Mouse (Mus musculus): ENCODE results near the gene H2-Eb1. TPM values are rescaled to one million over a fixed set of nuclear protein-coding genes. Genes with fewer than 3 reads are reported as not detected.
A peak's percentile ranks its signal among the peaks of the same experiment; 100 is the strongest.

Gene H2-Eb1
- polyA plus RNA-seq (2015; fragmentation: Nextera tagmentation; extraction: Ambion mirVana) = 6.9 and 7.4 TPM in 2 replicates

DNA sequence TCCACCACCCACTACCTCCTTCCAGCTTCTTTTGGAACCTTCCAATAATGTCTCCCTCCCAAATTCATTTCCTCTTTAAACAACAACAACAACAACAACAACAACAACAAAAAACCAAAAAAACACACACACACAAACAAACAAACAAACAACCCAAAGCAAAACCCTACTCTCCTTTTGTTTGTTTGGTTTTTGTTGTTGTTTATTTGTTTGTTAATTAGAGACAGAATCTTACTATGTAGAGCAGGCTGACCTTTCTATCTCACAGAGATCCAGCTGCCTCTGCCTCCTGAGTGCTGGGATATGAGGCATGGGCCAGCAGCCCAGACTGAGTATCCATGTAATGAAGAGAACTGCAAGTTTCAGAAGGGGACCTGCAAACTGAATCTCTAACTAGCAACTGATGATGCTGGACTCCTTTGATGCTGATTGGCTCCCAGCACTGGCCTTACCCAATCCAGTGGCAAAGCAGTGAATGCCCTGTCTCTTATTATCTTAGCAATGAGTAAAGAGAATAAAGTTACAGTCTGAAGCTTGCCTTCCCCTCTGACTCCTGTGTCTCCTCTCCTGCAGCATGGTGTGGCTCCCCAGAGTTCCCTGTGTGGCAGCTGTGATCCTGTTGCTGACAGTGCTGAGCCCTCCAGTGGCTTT, at the start of gene H2-Eb1:
Gene H2-Eb1 (plus strand): TSS at position 488 of the 651 bp plus-strand sequence.
- H3K4me1 ChIP-seq (replicated peaks) = 0 out of 2 replicates have a peak, but pooled peaks cover 2% of the 10 kb centered on the region
- no peak within 1 kb of the TSS for H3K4me2 ChIP-seq (replicated peaks)
- no peak within 1 kb of the TSS for H3K27ac ChIP-seq
- no peak within 1 kb of the TSS for H3K9ac ChIP-seq
- H3K36me3 ChIP-seq = no peaks in the 10 kb centered on the region
- ATAC-seq = peak; percentile 66
- H3K27me3 ChIP-seq (replicated peaks) = no peaks in the 10 kb centered on the region
- H3K9me3 ChIP-seq = no peaks in the 10 kb centered on the region
- H3K4me3 ChIP-seq (replicated peaks) = no peak within 1 kb of the TSS

DNA sequence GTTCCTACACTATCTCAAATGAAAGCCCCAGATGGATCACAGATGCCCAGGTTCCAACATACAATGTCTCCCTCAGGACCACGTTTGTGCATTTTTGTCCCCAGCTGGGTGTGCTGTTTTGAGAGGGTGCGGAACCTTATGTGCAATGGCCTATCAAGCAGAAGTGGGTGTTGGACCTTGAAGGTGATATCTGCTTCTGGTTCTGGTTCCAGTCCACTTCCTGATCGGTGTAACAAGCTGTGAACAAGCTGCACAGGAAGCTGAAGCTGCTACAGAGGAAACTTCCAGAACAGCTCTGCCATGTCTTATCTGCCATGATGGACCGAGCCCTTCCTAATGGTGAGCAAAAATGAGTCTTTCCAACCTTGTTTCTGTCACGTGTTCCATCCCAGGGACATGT, 49.2 kb upstream of the H2-Eb1 start:
- Histone ChIP-seq H3K4me2 (replicated peaks) (no peak overlapping the region), H3K4me1 (replicated peaks) (no peaks in the 10 kb centered on the region), H3K27me3 (replicated peaks) (no peaks in the 10 kb centered on the region; the same call in 1 of the 2 replicates), H3K27ac (no peak overlapping the region), H3K9me3 (no peaks in the 10 kb centered on the region), H3K4me3 (replicated peaks) (no peak overlapping the region), H3K36me3 (no peaks in the 10 kb centered on the region), H3K9ac (no peak overlapping the region)
- 81% methylated on average over 5 of the region's 5 CpGs for WGBS
- ATAC-seq = no peak

DNA sequence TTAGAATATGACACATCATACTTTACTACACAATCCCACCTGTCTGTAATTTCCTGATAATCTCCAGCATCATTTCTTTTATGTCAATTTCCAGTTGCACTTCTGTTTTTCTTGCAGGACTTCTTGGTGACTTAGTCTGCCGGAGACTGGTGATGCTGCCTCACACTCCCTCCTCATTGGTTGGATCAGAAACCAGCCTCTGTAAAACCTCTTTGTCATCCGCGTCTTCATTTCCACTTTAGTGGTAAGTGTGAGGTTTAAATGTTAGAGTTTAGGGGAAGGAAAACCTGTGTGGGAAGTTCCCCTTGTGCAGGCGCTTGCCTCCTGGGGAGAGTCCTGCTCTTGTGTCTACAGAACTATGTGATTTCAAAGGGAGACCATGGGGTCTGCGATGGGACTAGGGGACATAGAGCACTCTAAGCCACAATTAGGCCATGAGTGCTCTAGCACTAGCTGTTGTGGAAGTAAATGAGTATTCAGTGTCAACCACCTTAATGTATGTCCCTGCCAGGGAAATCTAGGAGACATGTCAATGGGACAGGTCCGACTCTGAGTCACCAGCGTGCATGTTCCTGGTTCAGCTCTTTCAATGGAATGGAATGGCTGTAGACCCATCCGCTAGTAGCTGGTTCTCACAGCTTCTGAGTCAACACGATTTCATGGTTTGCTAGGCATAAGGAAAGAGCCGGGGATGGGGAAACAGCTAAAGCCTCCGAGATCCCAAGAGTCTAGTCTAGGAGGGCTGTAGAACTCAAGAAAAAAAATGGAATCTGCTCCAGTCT, 47.9 kb upstream of the H2-Eb1 start, which contains the start of gene H2-Ab1:
Gene H2-Ab1 (plus strand): TSS at position 96 of the 782 bp plus-strand sequence.
- H3K4me1 ChIP-seq (replicated peaks) = no peaks in the 10 kb centered on the region
- H3K36me3 ChIP-seq = no peaks in the 10 kb centered on the region
- H3K9ac ChIP-seq = no peak within 1 kb of the TSS
- no peaks in the 10 kb centered on the region for H3K9me3 ChIP-seq
- H3K4me3 ChIP-seq (replicated peaks) = no peak within 1 kb of the TSS
- WGBS = 73% methylated on average over 11 of the region's 11 CpGs
- H3K4me2 ChIP-seq (replicated peaks) = no peak within 1 kb of the TSS
- H3K27me3 ChIP-seq (replicated peaks) = no peaks in the 10 kb centered on the region; the same call in 1 of the 2 replicates
- H3K27ac ChIP-seq = no peak within 1 kb of the TSS
- ATAC-seq = no peak

DNA sequence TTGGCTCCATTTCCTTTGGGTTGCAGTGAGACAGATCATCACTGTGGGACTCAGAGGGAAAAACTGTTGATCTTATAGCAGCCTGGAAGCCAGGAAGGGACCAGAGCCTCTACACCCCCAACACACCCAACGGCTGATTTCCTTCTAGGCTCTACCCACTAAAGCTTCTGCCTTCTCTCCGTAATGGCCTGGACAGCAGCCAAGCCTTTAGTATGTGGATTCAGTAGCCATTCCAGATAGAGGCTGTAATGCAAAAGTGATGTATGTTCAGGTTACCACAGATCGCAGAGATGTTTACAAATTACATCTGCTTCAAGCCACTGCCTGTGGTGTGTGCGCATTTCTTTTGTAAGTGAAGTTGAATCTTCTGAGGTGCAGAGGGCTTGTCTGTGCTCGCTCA, 45.1 kb upstream of the H2-Eb1 start:
- Histone ChIP-seq H3K27me3 (replicated peaks) (peaks cover 13% of the 10 kb centered on the region), H3K4me1 (replicated peaks) (peaks cover 18% of the 10 kb centered on the region), H3K9ac (no peak overlapping the region), H3K4me2 (replicated peaks) (no peak overlapping the region), H3K9me3 (no peaks in the 10 kb centered on the region), H3K4me3 (replicated peaks) (no peak overlapping the region), H3K36me3 (no peaks in the 10 kb centered on the region), H3K27ac (no peak overlapping the region)
- ATAC-seq = no peak
- WGBS = 44% methylated on average over 5 of the region's 5 CpGs

DNA sequence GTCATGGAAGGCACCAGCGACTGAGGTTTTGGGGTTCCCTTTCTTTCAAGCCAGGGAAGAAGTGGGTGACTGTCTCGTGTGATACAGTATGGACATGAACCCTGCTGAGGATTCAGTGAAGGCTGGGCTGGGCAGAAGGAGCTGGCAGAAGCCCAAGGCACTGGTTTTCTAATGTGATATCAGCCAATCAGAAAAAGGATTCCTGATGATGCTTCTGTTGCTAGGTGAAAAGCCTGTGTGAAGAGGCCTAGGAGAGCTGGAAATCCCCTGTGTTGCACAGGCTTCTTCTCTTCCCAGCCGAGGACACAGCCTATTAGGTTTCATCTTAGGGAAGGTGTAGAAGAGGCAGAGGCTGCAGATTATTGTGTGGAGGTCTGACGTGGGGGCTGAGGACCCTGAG, 44.2 kb upstream of the H2-Eb1 start:
- peak; percentile 53; the same call in 1 of the 2 replicates for ATAC-seq
- H3K9ac ChIP-seq = no peak overlapping the region
- 22% methylated on average over 4 of the region's 4 CpGs for WGBS
- H3K27me3 ChIP-seq (replicated peaks) = peaks cover 13% of the 10 kb centered on the region
- no peak overlapping the region for H3K27ac ChIP-seq
- H3K4me1 ChIP-seq (replicated peaks) = peaks cover 18% of the 10 kb centered on the region
- H3K9me3 ChIP-seq = no peaks in the 10 kb centered on the region
- no peak overlapping the region for H3K4me3 ChIP-seq (replicated peaks)
- no peaks in the 10 kb centered on the region for H3K36me3 ChIP-seq
- no peak overlapping the region for H3K4me2 ChIP-seq (replicated peaks)

DNA sequence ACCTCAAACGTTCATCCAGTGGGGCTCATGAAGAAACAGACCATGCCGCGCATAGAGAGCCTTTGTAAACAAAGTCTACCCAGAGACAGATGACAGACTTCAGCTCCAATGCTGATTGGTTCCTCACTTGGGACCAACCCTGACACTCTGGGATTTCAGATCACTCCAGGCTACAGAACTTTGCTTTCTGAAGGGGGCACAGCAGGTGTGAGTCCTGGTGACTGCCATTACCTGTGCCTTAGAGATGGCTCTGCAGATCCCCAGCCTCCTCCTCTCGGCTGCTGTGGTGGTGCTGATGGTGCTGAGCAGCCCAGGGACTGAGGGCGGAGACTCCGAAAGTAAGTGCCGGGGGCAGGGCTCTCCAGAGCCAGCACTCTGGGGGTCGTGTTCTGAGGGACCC, 42.6 kb upstream of the H2-Eb1 start:
- H3K4me2 ChIP-seq (replicated peaks) = peak overlapping the region; percentile 98
- no peaks in the 10 kb centered on the region for H3K9me3 ChIP-seq
- WGBS = 1% methylated on average over 8 of the region's 8 CpGs
- peak overlapping the region; percentile 26; the same call in 1 of the 2 replicates for H3K9ac ChIP-seq
- peak overlapping the region; percentile 54 for H3K4me3 ChIP-seq (replicated peaks)
- peaks cover 13% of the 10 kb centered on the region for H3K27me3 ChIP-seq (replicated peaks)
- H3K4me1 ChIP-seq (replicated peaks) = peaks cover 18% of the 10 kb centered on the region
- H3K27ac ChIP-seq = no peak overlapping the region
- H3K36me3 ChIP-seq = no peaks in the 10 kb centered on the region
- ATAC-seq = peak; percentile 84

DNA sequence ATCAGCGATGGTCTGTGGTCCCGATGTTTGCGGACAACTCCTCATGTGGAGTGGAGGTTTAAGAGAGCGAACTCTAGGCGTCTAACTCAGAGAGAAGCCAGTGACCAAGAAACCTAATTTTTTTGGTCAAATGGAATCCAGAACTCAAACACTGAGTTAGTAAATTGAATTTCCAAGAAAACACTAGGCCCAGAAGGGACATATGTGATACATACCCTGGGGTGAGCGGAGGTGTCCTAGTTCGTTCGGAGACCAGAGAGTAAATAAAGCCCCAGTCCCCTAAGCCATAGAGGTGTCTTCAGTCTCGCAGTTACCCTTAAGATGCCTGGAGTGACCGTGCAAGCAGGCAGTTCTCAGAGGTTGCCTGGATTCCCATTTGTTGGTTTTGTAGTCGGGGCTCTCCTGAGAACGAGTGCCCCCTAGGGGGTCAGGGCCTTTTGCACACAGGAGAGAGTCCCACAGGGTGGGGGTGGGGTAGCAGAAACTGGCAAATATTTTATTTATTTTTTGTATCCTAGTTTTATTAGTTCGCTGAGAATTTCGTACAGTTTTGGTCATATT, 41.8 kb upstream of the H2-Eb1 start:
- Histone ChIP-seq H3K27ac (no peak overlapping the region), H3K4me2 (replicated peaks) (peak overlapping the region; percentile 98), H3K4me3 (replicated peaks) (peak overlapping the region; percentile 54), H3K36me3 (no peaks in the 10 kb centered on the region), H3K4me1 (replicated peaks) (peaks cover 18% of the 10 kb centered on the region), H3K9me3 (no peaks in the 10 kb centered on the region), H3K27me3 (replicated peaks) (peaks cover 13% of the 10 kb centered on the region), H3K9ac (no peak overlapping the region)
- WGBS = 7% methylated on average over 14 of the region's 14 CpGs
- no peak for ATAC-seq

DNA sequence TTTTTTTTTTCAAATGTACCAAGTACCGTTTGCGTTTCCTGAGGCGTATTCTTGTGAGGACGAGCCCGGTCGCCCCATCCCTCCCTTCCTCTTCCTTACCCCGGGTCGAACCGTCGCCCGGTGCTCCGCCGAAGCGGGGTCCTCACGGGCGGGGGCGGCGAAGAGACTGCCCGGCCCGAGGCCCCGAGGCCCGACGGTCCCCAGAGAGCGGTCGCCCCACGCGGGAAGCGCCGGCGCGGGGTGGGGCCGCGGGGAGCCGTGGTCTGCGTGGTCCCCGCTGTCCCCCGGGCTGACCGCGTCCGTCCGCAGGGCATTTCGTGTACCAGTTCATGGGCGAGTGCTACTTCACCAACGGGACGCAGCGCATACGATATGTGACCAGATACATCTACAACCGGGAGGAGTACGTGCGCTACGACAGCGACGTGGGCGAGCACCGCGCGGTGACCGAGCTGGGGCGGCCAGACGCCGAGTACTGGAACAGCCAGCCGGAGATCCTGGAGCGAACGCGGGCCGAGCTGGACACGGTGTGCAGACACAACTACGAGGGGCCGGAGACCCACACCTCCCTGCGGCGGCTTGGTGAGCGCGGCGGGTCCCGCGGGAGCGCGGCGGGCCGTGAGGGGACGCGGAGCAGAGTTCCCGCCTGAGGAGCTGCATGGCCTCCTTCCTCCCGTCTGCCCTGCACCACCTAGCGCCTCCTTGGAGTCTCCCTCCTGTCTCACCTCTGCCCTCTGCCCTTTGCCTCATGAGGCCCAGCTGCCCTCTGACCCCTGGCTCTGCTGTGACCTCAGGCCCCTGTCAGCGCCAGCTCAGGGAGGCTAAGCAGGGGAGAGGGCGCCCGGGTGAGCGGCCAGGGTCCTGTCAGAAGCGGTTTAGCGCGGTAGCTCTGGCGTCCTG, 41.0 kb upstream of the H2-Eb1 start:
- Histone ChIP-seq H3K36me3 (no peaks in the 10 kb centered on the region), H3K27ac (no peak overlapping the region), H3K27me3 (replicated peaks) (peaks cover 13% of the 10 kb centered on the region; the same call in 1 of the 2 replicates), H3K9me3 (no peaks in the 10 kb centered on the region), H3K4me1 (replicated peaks) (peaks cover 18% of the 10 kb centered on the region), H3K4me2 (replicated peaks) (peak overlapping the region; percentile 98), H3K9ac (peak overlapping the region; percentile 61), H3K4me3 (replicated peaks) (peak overlapping the region; percentile 54)
- ATAC-seq = peak; percentile 58
- 1% methylated on average over 92 of the region's 93 CpGs for WGBS

DNA sequence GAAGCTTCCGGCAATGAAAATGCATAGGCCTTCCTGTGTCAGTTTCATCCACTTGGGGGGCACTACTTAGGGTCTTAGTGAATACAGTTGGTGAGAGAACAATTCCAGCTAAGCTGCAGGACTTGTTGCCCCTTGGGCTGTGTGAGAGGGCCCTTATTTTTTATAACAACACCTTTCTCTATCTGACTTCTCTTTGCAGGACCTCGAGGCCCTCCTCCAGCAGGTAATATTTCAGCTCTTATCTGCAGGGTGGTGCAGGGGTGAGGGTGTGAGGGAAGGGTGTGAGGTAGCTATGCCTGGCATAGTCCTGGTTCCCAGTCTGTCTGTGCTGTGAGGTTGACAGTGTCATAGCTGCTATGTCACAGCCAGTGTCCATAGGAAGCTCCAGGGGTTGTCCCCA, 37.4 kb upstream of the H2-Eb1 start:
- no peak overlapping the region for H3K27ac ChIP-seq
- peaks cover 14% of the 10 kb centered on the region for H3K4me1 ChIP-seq (replicated peaks)
- H3K4me3 ChIP-seq (replicated peaks) = no peak overlapping the region
- no peak overlapping the region for H3K9ac ChIP-seq
- WGBS = 75% methylated on average over 2 of the region's 2 CpGs
- ATAC-seq = no peak
- H3K4me2 ChIP-seq (replicated peaks) = no peak overlapping the region
- no peaks in the 10 kb centered on the region for H3K9me3 ChIP-seq
- H3K36me3 ChIP-seq = no peaks in the 10 kb centered on the region
- peaks cover 11% of the 10 kb centered on the region; the same call in 1 of the 2 replicates for H3K27me3 ChIP-seq (replicated peaks)

DNA sequence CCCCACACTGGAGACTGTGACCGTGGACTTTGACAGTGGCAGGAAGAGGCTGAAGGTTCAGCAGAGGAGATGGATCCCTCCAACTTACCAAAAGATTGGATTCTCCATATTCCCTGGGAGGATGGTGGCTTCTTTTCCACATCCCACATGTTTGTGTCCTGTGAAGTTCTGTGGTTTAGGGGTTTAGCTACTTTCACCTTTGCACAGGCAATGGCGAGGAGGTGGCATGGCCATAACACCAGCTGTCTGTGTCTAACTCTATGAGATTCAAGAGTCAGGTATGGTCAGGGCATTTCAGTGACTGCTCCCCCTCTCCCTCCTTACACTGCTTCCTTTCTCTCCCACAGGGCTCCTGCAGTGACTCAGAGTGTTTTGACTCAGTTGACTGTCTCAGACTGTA, 36.9 kb upstream of the H2-Eb1 start:
- Histone ChIP-seq H3K27ac (no peak overlapping the region), H3K4me3 (replicated peaks) (no peak overlapping the region), H3K9ac (no peak overlapping the region), H3K36me3 (no peaks in the 10 kb centered on the region), H3K4me2 (replicated peaks) (no peak overlapping the region), H3K9me3 (no peaks in the 10 kb centered on the region), H3K4me1 (replicated peaks) (peaks cover 13% of the 10 kb centered on the region), H3K27me3 (replicated peaks) (peaks cover 7% of the 10 kb centered on the region; the same call in 1 of the 2 replicates)
- no peak for ATAC-seq
- WGBS = 90% methylated on average over 2 of the region's 2 CpGs

DNA sequence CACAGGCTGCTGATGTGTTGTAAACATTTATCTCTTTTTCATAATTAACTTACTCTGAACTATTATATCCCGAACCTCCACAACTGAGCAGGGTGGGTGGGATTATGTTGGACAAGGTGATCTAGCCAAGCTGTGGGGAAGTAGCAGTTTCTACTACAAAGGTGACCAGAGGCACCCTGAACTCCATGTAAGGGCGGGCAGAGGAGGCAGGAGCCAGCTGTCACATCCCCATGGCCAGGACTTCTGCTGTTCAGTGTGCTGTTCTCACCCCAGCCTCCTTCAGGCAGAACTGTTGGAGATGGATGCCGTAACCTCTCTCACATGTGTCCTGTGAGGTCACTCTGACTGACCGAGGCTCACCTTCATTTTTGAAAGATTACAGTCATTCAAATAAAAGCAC, 35.9 kb upstream of the H2-Eb1 start:
- peaks cover 6% of the 10 kb centered on the region; the same call in 1 of the 2 replicates for H3K27me3 ChIP-seq (replicated peaks)
- H3K4me2 ChIP-seq (replicated peaks) = no peak overlapping the region
- WGBS = 73% methylated on average over 4 of the region's 4 CpGs
- no peak for ATAC-seq
- H3K4me3 ChIP-seq (replicated peaks) = no peak overlapping the region
- H3K27ac ChIP-seq = no peak overlapping the region
- H3K9ac ChIP-seq = no peak overlapping the region
- no peaks in the 10 kb centered on the region for H3K36me3 ChIP-seq
- no peaks in the 10 kb centered on the region for H3K9me3 ChIP-seq
- H3K4me1 ChIP-seq (replicated peaks) = peaks cover 4% of the 10 kb centered on the region

All from intestine, embryonic 15.5 days (tissue).